Mouse (Mus musculus): ENCODE results near the gene Papln. TPM values are rescaled to one million over a fixed set of nuclear protein-coding genes. Genes with fewer than 3 reads are reported as not detected.

The Papln gene
- polyA plus RNA-seq, 1 experiment from 2014 or later = not detected

DNA sequence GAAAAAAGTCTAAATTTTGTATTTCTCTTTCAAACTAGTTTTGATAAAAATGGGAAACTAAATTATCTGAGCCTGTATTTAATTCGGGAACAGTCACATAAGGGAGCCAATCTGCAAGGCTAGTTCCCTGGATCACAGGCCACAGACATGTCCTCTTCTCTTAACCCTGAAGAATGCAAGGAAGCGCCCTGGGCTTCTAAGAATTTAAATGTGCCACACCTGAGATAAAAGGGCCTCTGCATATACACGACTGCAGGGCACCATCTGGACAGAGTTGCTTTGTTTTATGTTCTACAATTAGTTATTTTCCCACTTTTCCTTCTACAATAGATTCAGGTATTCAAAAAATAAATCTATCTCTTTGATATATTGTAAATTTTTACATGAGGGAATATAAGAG lies 67.0 kb downstream of the Papln start:
- Histone ChIP-seq H3K4me2 (no peak overlapping the region), H3K36me3 (ENCODE audit: control insufficient read depth, insufficient read depth, low read length) (peaks cover 6% of the 10 kb centered on the region), H3K27me3 (ENCODE audit: control insufficient read depth, insufficient read depth, low read length) (no peaks in the 10 kb centered on the region), H3K4me1 (ENCODE audit: control insufficient read depth, insufficient read depth, low read length) (no peaks in the 10 kb centered on the region), H3K27ac (ENCODE audit: low read depth, low read length) (no peak overlapping the region), H3K9me3 (ENCODE audit: control insufficient read depth, low read length) (no peaks in the 10 kb centered on the region), H3K4me3 (ENCODE audit: low read depth, low read length) (no peak overlapping the region), H3K9ac (ENCODE audit: low read length) (no peak overlapping the region)
- 87% methylated on average over 3 of the region's 3 CpGs for WGBS
- no peak for ATAC-seq (ENCODE audit: low FRiP score)
- DNase-seq (ENCODE audit: low spot score, missing footprints) = peak; percentile 49

DNA sequence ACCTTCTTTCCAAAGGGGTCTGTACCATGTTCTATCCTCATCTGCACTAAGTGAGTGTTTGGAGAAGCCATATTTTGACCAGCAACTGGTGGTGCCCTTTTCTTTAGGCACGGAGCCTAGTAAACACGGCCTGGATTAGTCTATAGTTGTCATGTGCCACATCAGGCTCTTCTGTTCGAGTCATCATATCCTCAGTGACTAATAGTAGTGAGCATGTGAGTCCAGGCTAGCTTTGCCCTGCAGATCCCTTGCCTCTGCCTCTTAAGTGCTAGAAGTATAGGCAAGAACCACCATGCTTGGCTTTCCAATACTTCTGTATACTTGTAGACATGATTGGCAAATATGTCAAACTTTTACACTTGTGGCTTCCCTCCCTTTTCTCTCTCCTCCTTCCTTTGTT lies 70.5 kb downstream of the Papln start:
- ATAC-seq (ENCODE audit: low FRiP score) (no peak), DNase-seq (ENCODE audit: low spot score, missing footprints) (peak; percentile 62)
- no peak overlapping the region for H3K9ac ChIP-seq (ENCODE audit: low read length)
- peaks cover 6% of the 10 kb centered on the region for H3K36me3 ChIP-seq (ENCODE audit: control insufficient read depth, insufficient read depth, low read length)
- no peak overlapping the region for H3K27ac ChIP-seq (ENCODE audit: low read depth, low read length)
- H3K27me3 ChIP-seq (ENCODE audit: control insufficient read depth, insufficient read depth, low read length) = no peaks in the 10 kb centered on the region
- no peak overlapping the region for H3K4me2 ChIP-seq
- 96% methylated on average over 3 of the region's 3 CpGs for WGBS
- no peak overlapping the region for H3K4me3 ChIP-seq (ENCODE audit: low read depth, low read length)
- no peaks in the 10 kb centered on the region for H3K4me1 ChIP-seq (ENCODE audit: control insufficient read depth, insufficient read depth, low read length)
- H3K9me3 ChIP-seq (ENCODE audit: control insufficient read depth, low read length) = no peaks in the 10 kb centered on the region

- Histone ChIP-seq H3K36me3 (ENCODE audit: control insufficient read depth, insufficient read depth, low read length) (no peaks in the 10 kb centered on the region; the same call in 1 of the 2 replicates), H3K9me3 (ENCODE audit: control insufficient read depth, low read length) (no peaks in the 10 kb centered on the region), H3K4me3 (ENCODE audit: low read depth, low read length) (no peak overlapping the region), H3K4me1 (ENCODE audit: control insufficient read depth, insufficient read depth, low read length) (no peaks in the 10 kb centered on the region), H3K27me3 (ENCODE audit: control insufficient read depth, insufficient read depth, low read length) (no peaks in the 10 kb centered on the region), H3K4me2 (no peak overlapping the region), H3K9ac (ENCODE audit: low read length) (no peak overlapping the region), H3K27ac (ENCODE audit: low read depth, low read length) (no peak overlapping the region)
- DNase-seq (ENCODE audit: low spot score, missing footprints) (peak; percentile 47), ATAC-seq (ENCODE audit: low FRiP score) (no peak)
- WGBS = 89% methylated on average over 10 of the region's 10 CpGs
Measured at GRCm38 (mm10) chr12:83841409-83842190, 78.2 kb downstream of the Papln start.

Other genes with a start within 250 kb of the Papln start
- gene Dcaf4, start 243.2 kb upstream of the Papln start, polyA plus RNA-seq (2014; fragmentation: Nextera tagmentation; extraction: Ambion mirVana) = 21.3 and 23.8 TPM in 2 replicates
- gene Zfyve1, start 166.4 kb upstream of the Papln start, polyA plus RNA-seq (2014; fragmentation: Nextera tagmentation; extraction: Ambion mirVana) = 19.4 and 21.4 TPM in 2 replicates
- gene Rbm25, start 132.4 kb upstream of the Papln start, polyA plus RNA-seq (2014; fragmentation: Nextera tagmentation; extraction: Ambion mirVana) = 262 and 278 TPM in 2 replicates
- gene Psen1, start 75.5 kb upstream of the Papln start, polyA plus RNA-seq (2014; fragmentation: Nextera tagmentation; extraction: Ambion mirVana) = 75.2 and 76.2 TPM in 2 replicates
- 27.2 and 27.8 TPM in 2 replicates for gene Numb, start 158.3 kb downstream of the Papln start, polyA plus RNA-seq (2014; fragmentation: Nextera tagmentation; extraction: Ambion mirVana)
- gene Riox1, start 187.0 kb downstream of the Papln start, polyA plus RNA-seq (2014; fragmentation: Nextera tagmentation; extraction: Ambion mirVana) = 13.6 and 15.3 TPM in 2 replicates
- not detected in 2 replicates for gene Heatr4, start 221.2 kb downstream of the Papln start, polyA plus RNA-seq (2014; fragmentation: Nextera tagmentation; extraction: Ambion mirVana)
- 11.6 and 13.2 TPM in 2 replicates for gene Acot2, start 224.2 kb downstream of the Papln start, polyA plus RNA-seq (2014; fragmentation: Nextera tagmentation; extraction: Ambion mirVana)
- 47.5 and 48.5 TPM in 2 replicates for gene Acot1, start 245.9 kb downstream of the Papln start, polyA plus RNA-seq (2014; fragmentation: Nextera tagmentation; extraction: Ambion mirVana)